Comparison of ENCODE assay signal across 27 mouse cellular contexts in the genomic region with DNA sequence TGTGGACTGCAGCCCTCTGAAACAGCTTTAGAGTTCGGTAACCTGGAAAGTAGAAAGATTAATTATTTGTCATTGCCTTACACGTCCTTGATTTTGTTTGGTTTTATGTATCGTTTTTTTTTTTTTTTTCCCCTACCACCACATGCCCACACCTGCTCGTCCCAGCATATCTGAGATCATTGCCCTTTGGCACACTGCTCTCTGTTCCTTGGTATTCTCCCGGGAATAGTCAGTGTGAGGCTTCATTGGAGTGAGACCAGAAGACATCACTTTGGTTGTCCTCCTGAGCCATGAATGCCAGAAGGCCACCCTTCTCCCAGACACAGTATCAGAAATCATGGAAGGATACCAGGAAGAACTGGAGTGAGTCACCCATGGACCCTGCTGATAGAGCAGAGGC.
DNase-seq lines count a peak whose midpoint lies in the region; ATAC-seq and TF ChIP-seq lines count a peak whose summit lies in the region.
"Had no signal": no experiment of that assay in that cellular context is flagged by ENCODE, and none has a peak within 500 bp of the region (broad histone marks: within the 10 kb centered on the region; RNA-seq: fewer than 3 reads in every experiment).

No protein-coding gene starts in this region.

- H3K4me3 ChIP-seq in heart, adult 2 months, result no peak overlapping the region
- no peak overlapping the region for H3K4me3 ChIP-seq in brown adipose tissue, adult 24 weeks (ENCODE audit: insufficient read depth, low read depth, low read length)
- no peak overlapping the region for H3K4me3 ChIP-seq in midbrain, embryonic 11.5 days (ENCODE audit: low read depth, low read length)
- H3K4me3 ChIP-seq: embryonic facial prominence, embryonic 12.5 days; heart, embryonic 12.5 days; limb, embryonic 13.5 days; liver, embryonic 13.5 days; megakaryocyte, embryonic 14.5 days; midbrain, embryonic 13.5 days; stomach, embryonic 15.5 days had no signal

- intact Hi-C loops in heart, adult 2 months (cut with DNase I), result loop anchor here (5.0 kb wide), 1 partner anchor 203 kb away; no protein-coding TSS in a partner anchor

- H3K9me3 ChIP-seq in midbrain, embryonic 11.5 days (ENCODE audit: control insufficient read depth, low read length), result no peaks in the 10 kb centered on the region
- H3K9me3 ChIP-seq: embryonic facial prominence, embryonic 12.5 days; heart, embryonic 12.5 days; limb, embryonic 13.5 days; liver, embryonic 13.5 days; midbrain, embryonic 13.5 days; stomach, embryonic 15.5 days had no signal

- TF ChIP-seq POLR2A in heart, adult 2 months (IDR thresholded peaks at IDR 0.05; ENCODE audit: insufficient read depth, low read depth, low read length), result no peak

- WGBS in heart, adult 2 months, result 78% methylated on average over 5 of the region's 5 CpGs
- 81% methylated on average over 5 of the region's 5 CpGs for WGBS in midbrain, embryonic 11.5 days

- no peak for TF ChIP-seq EP300 in heart, adult 2 months (IDR thresholded peaks at IDR 0.05; ENCODE audit: insufficient read depth, low read depth, low read length)

- no peaks in the 10 kb centered on the region for H3K4me1 ChIP-seq in heart, adult 2 months (ENCODE audit: control insufficient read depth, insufficient read depth, low read length)
- H3K4me1 ChIP-seq in brown adipose tissue, adult 24 weeks (ENCODE audit: control insufficient read depth, insufficient read depth, insufficient read length, low read length), result peaks cover 7% of the 10 kb centered on the region
- H3K4me1 ChIP-seq in midbrain, embryonic 11.5 days (ENCODE audit: control insufficient read depth, insufficient read depth, low read length), result no peaks in the 10 kb centered on the region
- H3K4me1 ChIP-seq: embryonic facial prominence, embryonic 12.5 days; liver, embryonic 13.5 days; megakaryocyte, embryonic 14.5 days; midbrain, embryonic 13.5 days; stomach, embryonic 15.5 days had no signal

- peak; percentile 66 for DNase-seq in heart, adult 11 months
- no peak for DNase-seq in heart, adult 2 months
- DNase-seq in 3T3-L1 (ENCODE audit: low read depth, low spot score), result peak; percentile 16
- DNase-seq in kidney, postnatal 25 days, result peak; percentile 54 to 60
- DNase-seq in midbrain, embryonic 11.5 days (ENCODE audit: low spot score, missing footprints), result no peak
- DNase-seq in thymus, postnatal 4 days, result no peak
- DNase-seq: adrenal gland, adult 2 months; embryo, embryonic 11 days; gastrocnemius, postnatal 25 days; heart, adult 18-20 months; heart, postnatal 4 days; liver, embryonic 13.5 days; lung, adult 18-20 months; lung, postnatal 4 days had no signal

- H3K36me3 ChIP-seq in heart, adult 2 months (ENCODE audit: control insufficient read depth, insufficient read depth, low read length), result no peaks in the 10 kb centered on the region
- no peaks in the 10 kb centered on the region for H3K36me3 ChIP-seq in midbrain, embryonic 11.5 days (ENCODE audit: control insufficient read depth, insufficient read depth, low read length)
- H3K36me3 ChIP-seq: embryonic facial prominence, embryonic 12.5 days; heart, embryonic 12.5 days; limb, embryonic 13.5 days; liver, embryonic 13.5 days; midbrain, embryonic 13.5 days; stomach, embryonic 15.5 days had no signal

- no peaks in the 10 kb centered on the region for H3K79me2 ChIP-seq in heart, adult 2 months (replicated peaks; ENCODE audit: control insufficient read depth, insufficient read depth, low read length)

- H3K27ac ChIP-seq in heart, adult 2 months, result no peak overlapping the region
- H3K27ac ChIP-seq in brown adipose tissue, adult 24 weeks (replicated peaks; ENCODE audit: low read depth, low read length), result peak overlapping the region; percentile 56
- no peak overlapping the region for H3K27ac ChIP-seq in midbrain, embryonic 11.5 days (ENCODE audit: low read depth, low read length)
- H3K27ac ChIP-seq: embryonic facial prominence, embryonic 12.5 days; hindbrain, embryonic 14.5 days; limb, embryonic 13.5 days; liver, embryonic 13.5 days; midbrain, embryonic 13.5 days; stomach, embryonic 15.5 days had no signal

- H3K4me2 ChIP-seq in midbrain, embryonic 11.5 days, result no peak overlapping the region
- H3K4me2 ChIP-seq: embryonic facial prominence, embryonic 12.5 days; heart, embryonic 12.5 days; hindbrain, embryonic 14.5 days; limb, embryonic 13.5 days; liver, embryonic 13.5 days; midbrain, embryonic 13.5 days; stomach, embryonic 15.5 days had no signal

- H3K27me3 ChIP-seq in heart, adult 2 months (ENCODE audit: control insufficient read depth, insufficient read depth, low read length), result no peaks in the 10 kb centered on the region
- no peaks in the 10 kb centered on the region for H3K27me3 ChIP-seq in midbrain, embryonic 11.5 days (ENCODE audit: control insufficient read depth, insufficient read depth, low read length)
- H3K27me3 ChIP-seq: CH12.LX; embryonic facial prominence, embryonic 12.5 days; heart, embryonic 12.5 days; limb, embryonic 13.5 days; liver, embryonic 13.5 days; megakaryocyte, embryonic 14.5 days; stomach, embryonic 15.5 days had no signal

- TF ChIP-seq CTCF in heart, adult 2 months (IDR thresholded peaks at IDR 0.05), result no peak

- no peak overlapping the region for H3K9ac ChIP-seq in heart, adult 2 months (ENCODE audit: low read depth, low read length)
- no peak overlapping the region for H3K9ac ChIP-seq in midbrain, embryonic 11.5 days (ENCODE audit: low read length)
- H3K9ac ChIP-seq: embryonic facial prominence, embryonic 12.5 days; heart, embryonic 12.5 days; hindbrain, embryonic 14.5 days; limb, embryonic 13.5 days; liver, embryonic 13.5 days; midbrain, embryonic 13.5 days; stomach, embryonic 15.5 days had no signal

- no peak for ATAC-seq in midbrain, embryonic 11.5 days (ENCODE audit: low FRiP score)
- ATAC-seq: activated CD4-positive, CD25-positive, alpha-beta regulatory T cell, adult 4 months; forebrain, embryonic 14.5 days; intestine, postnatal 0 days; lung, postnatal 0 days; midbrain, embryonic 13.5 days had no signal

Comparison
In these comparisons a context has a peak if more than half of its experiments do, and no peak if none do; other contexts are left out.
1. DNase-seq: peak in heart, adult 11 months (single experiment), 3T3-L1 (single experiment) and kidney, postnatal 25 days (2 of 2); none in heart, adult 2 months (0 of 2), midbrain, embryonic 11.5 days (single experiment) and thymus, postnatal 4 days (single experiment).